Mouse (Mus musculus): ENCODE data around the gene Pih1d1. TPM values are rescaled to one million over a fixed set of nuclear protein-coding genes. Genes with fewer than 3 reads are reported as not detected.
A peak's percentile ranks its signal among the peaks of the same experiment; 100 is the strongest.
"Not testable (repeated sequence)": the region's sequence is repeated elsewhere in the genome, so short reads cannot be mapped to it uniquely, and the experiment has no call there.

The Pih1d1 gene
- total RNA-seq (2015; ENCODE audit: low replicate concordance): 33.4 and 59.6 TPM in 2 replicates
- 2.7 and 15.8 TPM in 2 replicates for total RNA-seq (2017; ENCODE audit: low replicate concordance)

GRCm38 (mm10) chr7:45154096-45154992, at the start of gene Pih1d1, which contains the start of gene Aldh16a1:
Pih1d1 (plus strand) TSS chr7:45154303.
Aldh16a1 (minus strand) TSS chr7:45154584.
- ATAC-seq (replicated peaks; ENCODE audit: low FRiP score, poor library complexity, severe bottlenecking): peak; percentile 97

- no peak for ATAC-seq (replicated peaks; ENCODE audit: low FRiP score, poor library complexity, severe bottlenecking)
Measured at GRCm38 (mm10) chr7:45104941-45105340, 49.2 kb upstream of the Pih1d1 start.

- ATAC-seq (replicated peaks; ENCODE audit: low FRiP score, poor library complexity, severe bottlenecking): no peak
Measured at GRCm38 (mm10) chr7:45105491-45105890, 48.6 kb upstream of the Pih1d1 start.

GRCm38 (mm10) chr7:45106441-45106840, 47.7 kb upstream of the Pih1d1 start:
- ATAC-seq (replicated peaks; ENCODE audit: low FRiP score, poor library complexity, severe bottlenecking): no peak

GRCm38 (mm10) chr7:45107052-45107645, 47.0 kb upstream of the Pih1d1 start:
- no peak for ATAC-seq (replicated peaks; ENCODE audit: low FRiP score, poor library complexity, severe bottlenecking)

- not testable (repeated sequence) for ATAC-seq (replicated peaks; ENCODE audit: low FRiP score, poor library complexity, severe bottlenecking)
Measured at GRCm38 (mm10) chr7:45110089-45110488, 44.0 kb upstream of the Pih1d1 start.

GRCm38 (mm10) chr7:45111940-45112339, 42.2 kb upstream of the Pih1d1 start:
- no peak for ATAC-seq (replicated peaks; ENCODE audit: low FRiP score, poor library complexity, severe bottlenecking)

GRCm38 (mm10) chr7:45112529-45112928, 41.6 kb upstream of the Pih1d1 start:
- no peak for ATAC-seq (replicated peaks; ENCODE audit: low FRiP score, poor library complexity, severe bottlenecking)

GRCm38 (mm10) chr7:45113476-45113875, 40.6 kb upstream of the Pih1d1 start:
- no peak for ATAC-seq (replicated peaks; ENCODE audit: low FRiP score, poor library complexity, severe bottlenecking)

- ATAC-seq (replicated peaks; ENCODE audit: low FRiP score, poor library complexity, severe bottlenecking): no peak
Measured at GRCm38 (mm10) chr7:45117566-45117965, 36.5 kb upstream of the Pih1d1 start.

GRCm38 (mm10) chr7:45118336-45118735, 35.8 kb upstream of the Pih1d1 start:
- no peak for ATAC-seq (replicated peaks; ENCODE audit: low FRiP score, poor library complexity, severe bottlenecking)

- ATAC-seq (replicated peaks; ENCODE audit: low FRiP score, poor library complexity, severe bottlenecking): no peak
Measured at GRCm38 (mm10) chr7:45119780-45120709, 34.1 kb upstream of the Pih1d1 start.

GRCm38 (mm10) chr7:45121404-45121803, 32.7 kb upstream of the Pih1d1 start:
- no peak for ATAC-seq (replicated peaks; ENCODE audit: low FRiP score, poor library complexity, severe bottlenecking)

- no peak for ATAC-seq (replicated peaks; ENCODE audit: low FRiP score, poor library complexity, severe bottlenecking)
Measured at GRCm38 (mm10) chr7:45121966-45122365, 32.1 kb upstream of the Pih1d1 start.

- no peak for ATAC-seq (replicated peaks; ENCODE audit: low FRiP score, poor library complexity, severe bottlenecking)
Measured at GRCm38 (mm10) chr7:45122561-45123185, 31.4 kb upstream of the Pih1d1 start.

- ATAC-seq (replicated peaks; ENCODE audit: low FRiP score, poor library complexity, severe bottlenecking): no peak
Measured at GRCm38 (mm10) chr7:45123186-45123570, 30.9 kb upstream of the Pih1d1 start.

- ATAC-seq (replicated peaks; ENCODE audit: low FRiP score, poor library complexity, severe bottlenecking): peak; percentile 77
Measured at GRCm38 (mm10) chr7:45124224-45125143, 29.6 kb upstream of the Pih1d1 start, which contains the start of gene Rps11. Rps11 (minus strand) TSS chr7:45124439.

- no peak for ATAC-seq (replicated peaks; ENCODE audit: low FRiP score, poor library complexity, severe bottlenecking)
Measured at GRCm38 (mm10) chr7:45125144-45125600, 28.9 kb upstream of the Pih1d1 start.

All from erythroblast, adult 5-6 weeks (primary cell).